Mouse (Mus musculus): ENCODE measurements at regions not wholly inside any gene's neighbourhood (a gene's known extent, or its start where the extent isn't known, plus 50 kb on each side); places are given as distances from the start of the nearest gene placed in this dataset.
"Not testable (repeated sequence)": the region's sequence is repeated elsewhere in the genome, so short reads cannot be mapped to it uniquely, and the experiment has no call there.

DNA sequence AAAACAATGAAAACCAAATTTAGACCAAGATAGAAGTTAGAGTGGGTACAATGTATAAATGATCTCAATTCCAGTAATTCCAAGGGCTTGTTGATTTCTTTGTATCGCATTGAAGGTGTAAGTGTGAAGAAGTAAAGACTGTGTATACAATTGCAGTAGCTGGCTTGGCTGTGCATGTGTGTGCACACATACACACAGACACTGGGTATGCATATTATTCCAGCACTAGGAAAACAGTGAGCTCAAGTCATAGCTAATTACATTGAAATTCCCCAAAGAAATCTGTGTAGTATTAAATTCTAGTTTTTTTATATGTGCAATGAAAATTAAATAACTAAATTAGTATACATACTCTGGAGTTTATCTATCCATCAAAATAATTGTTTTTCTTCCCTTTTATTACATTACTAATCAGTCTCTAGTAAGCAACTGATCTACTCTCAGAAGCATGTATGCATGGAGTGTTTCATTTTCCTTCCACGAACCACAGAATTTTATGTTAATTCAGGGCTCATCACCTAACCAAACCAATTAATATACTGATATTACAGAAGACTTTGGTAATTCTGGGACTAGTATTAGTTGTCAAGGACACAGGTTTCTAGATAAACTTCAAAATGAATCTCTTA is 56.5 kb downstream of the Gm8797 start:
- DNase-seq (ENCODE audit: low spot score in 2 of 2) = no peak

DNA sequence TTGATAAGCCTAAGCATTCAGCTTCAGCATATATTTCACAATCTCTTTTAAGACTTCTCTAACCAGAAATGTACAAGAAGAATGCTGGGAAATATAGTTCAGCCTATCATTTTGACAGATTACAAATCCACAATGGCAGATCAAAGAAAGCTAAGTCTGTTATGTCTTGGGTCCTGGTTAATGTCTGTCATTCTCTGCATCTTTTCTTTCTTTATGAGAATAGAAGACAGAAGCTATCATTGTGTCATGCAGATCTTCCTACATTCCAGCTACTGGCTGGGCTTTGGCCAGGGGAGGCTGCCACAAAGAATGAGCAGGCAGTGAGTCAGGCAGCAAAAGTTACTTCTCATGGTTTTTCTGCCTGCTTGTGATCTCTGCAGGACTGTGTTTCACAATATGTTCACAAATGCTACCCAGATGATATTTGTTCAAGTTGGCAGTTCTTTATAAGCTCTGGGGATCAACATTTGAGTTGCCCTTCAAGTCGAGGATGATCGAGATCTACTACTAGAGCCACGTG is 60.5 kb downstream of the Gm8797 start:
- no peak for DNase-seq (ENCODE audit: low spot score in 2 of 2)

DNA sequence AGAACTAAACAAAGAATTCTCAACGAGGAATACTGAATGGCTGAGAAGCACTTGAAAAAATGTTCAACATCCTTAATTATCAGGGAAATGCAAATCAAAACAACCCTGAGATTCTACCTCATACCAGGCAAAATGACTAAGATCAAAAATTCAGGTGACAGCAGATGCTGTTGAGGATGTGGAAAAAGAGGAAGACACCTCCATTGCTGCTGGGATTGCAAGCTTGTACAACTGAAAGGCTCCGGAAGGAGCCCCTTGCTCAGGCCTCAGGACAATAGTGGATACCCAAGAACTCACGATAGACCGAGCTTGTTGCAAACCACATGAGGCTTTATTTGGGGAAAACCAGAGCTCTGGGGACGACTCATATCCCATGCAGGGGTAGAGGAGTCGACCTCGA is 69.6 kb downstream of the Gm8797 start:
- DNase-seq (ENCODE audit: low spot score in 2 of 2) = not testable (repeated sequence)

DNA sequence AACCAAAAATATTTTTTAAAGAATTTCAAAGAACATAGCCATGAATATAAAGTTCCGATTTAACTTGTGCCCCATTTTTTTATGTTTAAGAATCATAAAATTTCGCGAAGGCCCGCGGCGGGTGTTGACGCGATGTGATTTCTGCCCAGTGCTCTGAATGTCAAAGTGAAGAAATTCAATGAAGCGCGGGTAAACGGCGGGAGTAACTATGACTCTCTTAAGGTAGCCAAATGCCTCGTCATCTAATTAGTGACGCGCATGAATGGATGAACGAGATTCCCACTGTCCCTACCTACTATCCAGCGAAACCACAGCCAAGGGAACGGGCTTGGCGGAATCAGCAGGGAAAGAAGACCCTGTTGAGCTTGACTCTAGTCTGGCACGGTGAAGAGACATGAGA is 109.6 kb downstream of the Gm8797 start:
- peak; percentile 99 to 100 for DNase-seq (ENCODE audit: low spot score in 2 of 2)

DNA sequence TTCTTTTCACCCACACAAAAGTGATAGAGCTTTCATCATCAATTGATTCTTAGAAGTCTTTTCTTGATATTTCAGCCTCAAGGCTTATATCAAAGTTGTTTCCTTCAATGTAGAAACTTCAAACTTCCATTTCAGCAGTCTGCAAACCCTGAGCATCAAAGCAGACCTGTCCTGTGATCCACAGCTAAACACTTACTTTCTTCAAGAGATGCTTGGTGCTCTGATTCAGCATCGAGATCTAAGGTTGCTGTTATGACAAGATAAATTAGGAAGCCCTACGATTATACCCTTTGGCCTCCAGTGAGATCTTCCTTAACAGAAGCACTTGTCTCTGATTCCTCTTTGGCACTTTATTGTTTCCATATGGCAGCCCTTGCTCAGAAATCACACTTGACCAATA is 119.8 kb downstream of the Gm8797 start:
- no peak for DNase-seq (ENCODE audit: low spot score in 2 of 2)

DNA sequence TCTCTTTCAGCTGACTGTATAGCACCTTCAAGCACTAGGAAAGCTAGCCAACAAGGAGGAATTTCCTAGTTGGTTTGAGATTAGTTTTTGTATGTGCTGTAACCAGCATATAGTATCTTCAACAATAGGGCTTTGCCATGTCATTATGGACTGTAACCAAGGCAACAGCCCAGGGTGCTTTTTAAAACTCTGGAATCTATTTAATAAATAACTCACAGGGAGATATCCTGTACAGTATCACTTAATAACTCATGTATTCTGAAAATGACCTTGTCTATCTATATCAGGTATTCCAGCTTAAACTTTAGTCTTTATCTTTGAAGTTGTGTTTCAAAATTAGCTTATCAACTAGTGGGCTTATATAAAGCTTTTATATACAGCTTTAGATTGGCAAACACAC is 128.5 kb downstream of the Gm8797 start:
- DNase-seq (ENCODE audit: low spot score in 2 of 2) = no peak

DNA sequence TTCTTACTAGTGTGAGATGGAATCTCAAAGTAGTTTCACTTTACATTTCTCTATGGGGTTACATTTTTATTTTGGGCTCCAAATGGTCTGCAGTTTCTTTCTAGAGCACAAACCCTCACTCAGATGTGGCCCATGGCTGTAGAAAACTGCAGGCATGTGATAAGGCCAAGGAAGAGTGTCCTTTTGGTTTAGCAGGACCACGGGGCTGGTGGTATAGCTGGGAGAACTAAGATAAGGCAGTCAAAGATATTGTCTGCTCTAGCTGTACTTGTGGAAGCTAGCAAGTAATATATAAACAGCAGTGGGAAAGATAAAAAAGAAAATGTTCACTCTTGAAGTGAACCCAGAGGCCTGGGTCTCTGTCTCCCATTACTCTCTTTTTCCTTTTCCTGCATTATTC is 166.9 kb downstream of the Gm8797 start:
- no peak for DNase-seq (ENCODE audit: low spot score in 2 of 2)

DNA sequence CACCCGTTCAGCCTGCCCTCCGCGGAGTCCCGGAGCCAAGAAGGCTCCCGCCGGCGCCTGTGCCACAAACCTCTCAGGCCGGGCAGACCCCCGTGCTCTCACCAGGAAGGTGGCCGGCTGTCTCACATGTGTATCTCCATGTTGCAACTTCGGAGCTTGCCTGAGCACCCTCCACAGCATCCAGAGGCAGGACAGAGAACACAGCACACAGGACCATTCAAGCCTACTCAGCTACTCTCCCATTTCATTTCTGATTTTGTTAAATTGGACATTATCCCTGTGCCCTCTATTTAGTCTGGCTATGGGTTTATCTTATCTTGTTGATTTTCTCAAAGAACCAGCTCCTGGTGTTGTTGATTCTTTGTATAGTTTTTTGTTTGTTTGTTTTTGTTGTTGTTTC is 199.6 kb downstream of the Gm8797 start:
- DNase-seq (ENCODE audit: low spot score in 2 of 2) = not testable (repeated sequence)

DNA sequence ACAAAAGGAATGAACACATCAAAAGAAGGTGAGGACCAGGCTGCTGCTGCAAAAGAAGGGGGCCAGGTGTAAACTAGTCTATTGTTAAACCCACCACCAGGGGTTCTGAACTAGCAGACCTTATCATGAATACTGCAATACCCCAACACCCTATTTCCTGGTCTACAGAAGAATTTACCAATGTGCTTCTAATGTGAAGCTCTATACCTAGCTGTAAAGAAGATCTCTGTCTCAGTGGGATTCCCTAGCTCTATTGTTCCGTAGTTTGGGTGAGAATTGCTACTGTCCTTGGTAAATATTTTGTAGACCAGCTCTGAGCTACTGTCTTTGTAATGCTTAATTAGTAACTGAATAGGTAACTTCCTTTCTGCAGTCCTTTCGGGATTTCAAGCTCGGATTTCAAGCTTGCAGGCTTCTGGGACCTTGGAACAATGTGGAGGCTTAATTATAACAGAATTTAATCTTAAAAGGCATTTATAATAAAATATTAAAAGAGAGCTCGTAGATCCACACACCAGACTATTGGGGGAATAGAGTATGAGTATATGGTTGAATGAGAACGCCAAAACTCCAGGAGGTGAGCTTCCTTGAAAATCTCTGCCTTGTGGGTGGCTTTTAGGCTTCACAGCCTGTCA is 238.5 kb downstream of the Gm8797 start:
- DNase-seq (ENCODE audit: low spot score in 2 of 2) = not testable (repeated sequence)

DNA sequence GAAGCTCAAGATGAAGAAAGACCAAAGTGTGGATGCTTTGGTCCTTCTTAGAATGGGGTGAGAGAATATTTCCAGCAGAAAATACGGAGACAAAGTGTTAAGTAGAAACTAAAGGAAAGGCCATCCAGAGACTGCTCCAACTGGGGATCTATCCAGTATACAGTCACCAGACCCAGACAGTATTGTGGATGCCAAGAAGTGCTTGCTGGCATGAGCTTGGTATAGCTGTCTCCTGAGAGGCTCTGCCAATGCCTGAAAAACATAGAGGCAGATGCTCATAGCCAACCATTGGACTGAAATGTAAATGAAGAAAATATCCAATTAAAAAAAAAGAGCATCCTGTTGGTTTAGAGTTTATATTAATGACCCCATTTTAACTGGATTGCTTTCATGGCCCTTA is 253.8 kb downstream of the Gm8797 start:
- no peak for DNase-seq (ENCODE audit: low spot score in 2 of 2)

DNA sequence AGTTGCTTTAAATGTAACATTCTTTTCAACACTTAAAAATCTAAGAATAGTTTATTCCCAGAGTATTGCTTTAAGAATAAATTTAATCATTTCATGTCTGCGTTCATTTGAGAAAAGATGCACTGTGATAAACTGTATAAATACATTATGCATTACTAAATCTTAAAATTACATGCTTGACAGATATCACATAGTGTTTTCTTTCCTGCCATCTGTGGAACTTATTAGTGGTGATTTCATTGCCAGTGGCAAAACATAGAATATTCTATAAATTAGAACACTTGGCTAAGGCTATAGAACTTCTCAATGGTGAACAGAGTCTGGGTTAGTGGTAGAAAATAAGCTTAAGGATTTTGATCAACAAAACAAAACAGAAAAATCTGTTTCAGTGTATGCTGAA is 268.1 kb downstream of the Gm8797 start:
- DNase-seq (ENCODE audit: low spot score in 2 of 2) = no peak

DNA sequence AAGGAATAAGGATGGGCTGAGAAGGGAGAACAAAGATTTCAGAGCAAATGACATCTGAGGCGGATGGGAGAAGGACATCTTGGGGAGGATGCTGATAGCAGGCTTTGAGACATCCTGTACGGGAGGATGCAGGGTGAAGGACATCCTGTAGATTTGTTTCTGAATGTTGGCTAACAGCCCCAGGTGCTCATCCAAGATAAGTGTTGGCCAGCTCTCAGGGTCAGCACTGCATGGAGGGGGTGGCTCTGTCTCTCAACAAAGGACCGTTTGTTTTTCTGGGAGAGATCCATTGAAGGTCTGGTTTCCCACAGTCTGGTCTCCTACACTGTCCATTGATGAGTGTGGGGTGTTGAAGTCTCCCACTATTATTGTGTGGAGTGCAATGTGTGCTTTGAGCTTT is 290.7 kb downstream of the Gm8797 start:
- not testable (repeated sequence) for DNase-seq (ENCODE audit: low spot score in 2 of 2)

DNA sequence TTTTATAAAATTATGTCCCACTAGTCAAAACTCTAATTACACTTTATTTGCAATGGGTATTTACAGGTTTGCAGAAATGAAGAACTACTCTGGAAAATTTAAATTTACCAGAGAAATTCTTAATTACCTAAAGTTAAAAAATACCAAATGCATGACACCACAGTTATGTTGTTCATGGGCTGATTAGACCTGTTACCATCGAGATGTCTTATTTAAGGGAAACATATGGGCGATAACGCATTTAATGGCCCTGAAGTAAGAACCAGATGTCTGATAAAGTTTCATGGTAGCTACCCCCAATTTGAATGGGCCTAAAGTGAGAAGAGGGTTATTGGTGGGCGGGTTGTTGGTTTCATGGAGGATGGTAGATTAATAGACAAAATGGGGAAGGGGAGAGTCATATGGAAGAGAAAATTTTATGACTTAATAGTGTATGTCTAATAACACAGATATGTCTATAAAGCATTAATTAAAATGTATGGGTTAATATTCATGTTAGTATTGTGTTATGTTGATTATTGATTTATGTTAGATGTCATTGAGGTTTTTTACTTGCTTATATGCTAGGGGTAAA is 299.0 kb downstream of the Gm8797 start:
- DNase-seq (ENCODE audit: low spot score in 2 of 2) = no peak

DNA sequence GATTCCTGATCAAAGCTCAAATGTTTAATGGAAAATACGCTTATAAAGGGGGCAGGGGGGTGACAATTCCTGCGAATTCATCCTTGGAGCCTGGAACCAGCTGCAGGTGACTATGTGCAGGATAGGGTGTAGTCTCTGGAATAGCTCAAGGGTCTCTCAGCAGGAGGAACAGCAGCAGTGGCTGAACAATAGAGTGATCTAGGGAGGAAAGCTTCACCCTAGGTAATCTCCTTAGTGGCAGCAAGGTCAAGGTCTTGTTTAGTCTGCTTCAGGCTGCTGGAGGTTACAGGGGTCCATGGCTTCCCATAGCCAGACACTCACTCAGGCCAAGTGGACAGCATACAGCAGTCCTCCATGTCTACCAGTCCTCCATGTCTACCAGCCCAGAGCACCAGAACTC is 301.3 kb downstream of the Gm8797 start:
- no peak for DNase-seq (ENCODE audit: low spot score in 2 of 2)

DNA sequence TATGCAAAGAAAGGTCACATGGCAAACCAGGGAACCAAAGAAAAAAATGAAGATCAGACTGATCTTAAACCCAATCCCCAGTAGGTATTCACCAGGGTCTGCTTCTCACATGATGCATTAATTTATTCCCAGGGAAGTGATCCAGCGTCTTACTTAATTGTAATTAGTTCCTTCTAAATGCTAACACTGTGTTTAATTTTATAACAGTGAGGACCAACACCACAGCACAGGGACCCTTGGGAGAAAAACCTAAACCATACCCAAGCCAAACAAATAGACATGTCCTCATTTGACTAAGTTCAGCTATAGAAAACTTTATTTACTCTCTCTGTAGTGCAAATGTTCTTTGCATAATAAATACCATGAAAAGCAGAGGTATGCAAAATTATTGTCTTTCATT is 333.2 kb downstream of the Gm8797 start:
- no peak for DNase-seq (ENCODE audit: low spot score in 2 of 2)

DNA sequence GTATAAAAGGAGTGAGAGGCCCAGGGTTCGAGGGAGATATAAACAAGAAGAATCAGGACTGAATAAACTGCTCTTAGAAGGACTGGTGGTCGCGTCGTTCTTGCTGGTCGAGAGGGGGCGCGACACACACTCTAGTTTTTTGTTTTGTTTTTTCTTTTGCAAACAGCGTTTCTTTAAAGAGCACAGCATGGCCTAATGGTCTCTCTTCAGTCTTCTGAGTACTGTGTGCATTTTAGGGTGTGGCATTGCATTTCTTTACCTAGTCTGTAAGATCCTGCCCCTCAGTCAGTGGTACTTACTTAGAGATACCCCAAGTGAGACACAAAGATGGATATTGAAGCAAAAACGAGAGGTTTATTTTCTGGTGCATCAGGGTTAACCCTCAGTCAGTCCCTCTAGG is 336.7 kb downstream of the Gm8797 start:
- no peak for DNase-seq (ENCODE audit: low spot score in 2 of 2)

DNA sequence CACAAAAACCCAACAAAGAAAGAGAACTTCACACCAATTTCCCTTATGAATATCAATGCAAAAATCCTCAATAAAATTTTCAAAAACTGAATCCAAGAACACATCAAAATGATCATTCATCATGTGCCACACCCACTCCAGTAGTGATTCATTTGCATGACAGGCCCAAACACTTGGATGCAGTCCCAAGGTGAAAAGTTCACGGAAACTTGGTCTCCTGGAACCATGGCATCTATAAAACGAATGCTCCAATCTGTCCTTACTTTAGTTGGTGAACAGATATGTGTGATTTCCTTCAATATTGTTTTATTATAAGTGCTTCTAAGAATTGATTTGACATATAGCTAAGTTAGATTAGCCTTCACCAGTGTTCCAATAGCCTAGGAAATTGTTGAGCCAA is 343.3 kb downstream of the Gm8797 start:
- no peak for DNase-seq (ENCODE audit: low spot score in 2 of 2)

DNA sequence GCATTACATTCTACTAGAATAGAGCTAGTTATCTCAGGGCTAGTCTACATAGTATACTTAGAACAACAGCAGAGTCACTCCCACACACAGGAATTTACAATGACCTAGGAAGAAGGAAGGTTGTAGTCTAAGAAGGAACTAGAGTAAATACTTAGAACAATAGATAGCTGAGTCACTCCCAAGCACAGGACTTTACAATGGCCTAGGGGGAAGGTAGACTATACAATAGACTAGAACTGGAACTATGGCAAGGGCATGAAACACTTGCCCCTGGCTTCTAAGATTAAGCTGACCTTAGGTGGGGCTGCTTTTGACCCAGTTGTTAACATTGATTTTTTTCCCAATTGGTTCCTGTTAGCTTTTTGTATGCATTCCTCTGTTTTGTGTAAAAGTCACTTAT is 343.8 kb downstream of the Gm8797 start:
- DNase-seq (ENCODE audit: low spot score in 2 of 2) = not testable (repeated sequence)

DNA sequence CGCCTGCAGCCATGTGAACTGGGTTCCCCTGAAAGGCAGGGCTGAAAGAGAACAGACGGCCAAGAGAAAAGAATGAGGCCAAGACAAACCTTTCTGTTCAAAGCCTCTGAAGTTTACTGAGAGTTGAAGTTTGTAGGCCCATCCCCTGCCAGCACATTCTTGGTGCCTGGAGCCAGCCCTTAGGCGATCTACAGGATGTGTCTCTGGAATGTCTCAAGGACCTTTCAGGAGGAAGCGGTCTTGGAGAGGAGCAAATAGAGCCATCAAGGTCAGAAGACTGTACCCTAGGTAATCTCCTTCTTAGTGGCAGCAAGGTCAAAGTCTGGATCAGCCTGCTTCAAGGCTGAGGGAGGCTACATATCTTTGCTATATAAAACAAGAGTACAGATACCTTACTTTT is 350.3 kb downstream of the Gm8797 start:
- DNase-seq (ENCODE audit: low spot score in 2 of 2) = no peak

DNA sequence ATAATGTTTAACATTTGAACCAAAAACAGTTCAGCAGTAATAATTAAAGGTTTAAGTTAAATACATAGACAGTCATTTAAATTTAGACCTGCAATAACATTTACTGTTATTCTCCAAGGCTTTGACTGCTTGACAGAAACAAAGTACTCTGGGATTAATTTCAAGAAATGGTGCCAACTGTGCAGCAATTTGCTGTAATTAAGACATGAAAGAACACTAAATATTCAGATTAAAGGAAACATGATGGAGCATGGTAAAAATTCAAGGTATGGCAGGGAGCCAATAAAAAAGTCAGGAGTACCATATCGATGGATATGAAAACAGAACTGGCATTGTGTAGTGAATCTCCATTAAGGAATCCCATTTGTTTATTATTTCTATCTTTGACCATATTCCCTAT is 352.3 kb downstream of the Gm8797 start:
- DNase-seq (ENCODE audit: low spot score in 2 of 2) = no peak

DNA sequence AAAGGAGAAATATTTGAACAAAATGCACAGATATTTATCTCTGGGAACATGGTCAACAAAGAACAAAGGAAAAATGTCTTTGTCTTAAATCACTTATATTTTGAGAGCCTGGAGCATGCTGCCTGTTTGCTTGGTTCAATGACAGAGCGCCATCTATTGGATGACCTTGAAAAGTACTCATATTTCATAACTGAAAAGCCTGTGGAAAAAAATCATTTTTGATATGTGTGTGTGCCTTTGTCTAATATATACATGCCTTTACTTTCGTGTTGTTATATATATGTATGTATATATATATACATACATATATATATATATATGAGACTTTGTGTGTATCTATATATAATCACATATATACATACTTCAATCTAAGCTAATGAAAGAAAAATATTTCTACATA is 356.1 kb downstream of the Gm8797 start:
- DNase-seq (ENCODE audit: low spot score in 2 of 2) = no peak

DNA sequence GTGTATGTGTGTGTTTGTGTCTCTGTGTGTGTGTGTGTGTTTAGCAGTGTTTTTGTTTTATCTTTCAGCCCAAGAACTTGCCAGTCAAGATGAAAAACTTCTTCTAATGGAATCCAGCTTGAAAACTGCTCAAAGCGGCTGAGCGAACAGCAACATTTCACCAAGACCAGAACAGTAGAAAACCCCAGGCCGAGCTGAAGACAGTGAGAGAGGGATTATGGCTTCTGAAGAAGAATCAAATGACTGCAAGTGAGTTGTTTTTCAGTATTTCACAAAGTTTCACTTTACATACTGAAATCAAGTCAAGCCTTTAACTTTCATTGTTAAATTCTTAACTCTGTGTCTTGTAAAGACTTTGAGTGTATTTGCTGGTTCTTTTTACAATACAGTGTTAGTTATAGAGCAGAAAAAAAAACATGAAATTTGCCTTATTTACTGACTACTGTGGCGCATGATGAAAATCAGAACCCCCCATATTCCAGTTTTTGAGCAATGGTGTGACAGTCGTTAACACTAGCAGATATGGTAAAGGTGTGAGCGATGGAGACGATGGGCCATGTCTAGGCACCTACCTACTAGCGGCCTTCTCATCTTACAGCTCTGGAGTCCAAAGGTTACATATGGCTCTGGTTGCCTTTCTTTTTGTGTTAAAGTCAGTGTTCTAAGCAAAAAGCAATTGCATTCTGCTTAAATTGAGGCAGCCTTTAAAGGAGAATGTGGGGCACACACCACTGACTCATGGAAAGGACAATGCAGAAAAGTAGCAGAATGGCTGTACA is 357.0 kb downstream of the Gm8797 start:
- DNase-seq (ENCODE audit: low spot score in 2 of 2) = no peak

DNA sequence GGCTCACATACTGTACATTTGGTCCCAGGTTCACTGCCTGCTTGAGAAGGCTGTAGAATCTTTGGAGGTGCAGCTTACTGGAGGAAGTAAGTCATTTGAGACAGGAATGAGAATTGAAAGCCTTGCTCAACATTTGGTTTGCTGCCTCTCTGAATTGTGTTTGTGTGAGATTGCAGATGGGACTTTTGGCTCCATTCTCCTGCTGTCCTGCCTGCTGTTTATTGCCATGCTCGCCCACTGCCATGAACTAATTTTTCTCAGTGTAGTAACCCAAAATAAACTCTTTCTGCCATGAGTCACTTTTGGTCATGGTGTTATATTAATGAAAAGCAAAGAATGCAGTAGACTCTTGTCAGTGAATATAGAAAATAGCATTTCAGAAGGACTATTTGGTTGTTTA is 368.1 kb downstream of the Gm8797 start:
- no peak for DNase-seq (ENCODE audit: low spot score in 2 of 2)

Measured in spleen, postnatal 4 days (tissue).